Mouse (Mus musculus): ENCODE results near the gene Me1. TPM values are rescaled to one million over a fixed set of nuclear protein-coding genes. Genes with fewer than 3 reads are reported as not detected.
A peak's percentile ranks its signal among the peaks of the same experiment; 100 is the strongest.

Gene Me1
- total RNA-seq, 2 experiments from 2014 or later: 61.0 to 63.2 TPM

GRCm38 (mm10) chr9:86661679-86662078 is 34.1 kb downstream of the Me1 start:
- DNase-seq (ENCODE audit: low spot score in 2 of 2): no peak

- DNase-seq (ENCODE audit: low spot score in 2 of 2): no peak
These were observed 34.5 kb downstream of the Me1 start for GRCm38 (mm10) chr9:86661266-86661665.

GRCm38 (mm10) chr9:86660327-86660726 is 35.4 kb downstream of the Me1 start:
- DNase-seq (ENCODE audit: low spot score in 2 of 2): no peak

GRCm38 (mm10) chr9:86658347-86658746 is 37.4 kb downstream of the Me1 start:
- DNase-seq (ENCODE audit: low spot score in 2 of 2): no peak

- no peak for DNase-seq (ENCODE audit: low spot score in 2 of 2)
These were observed 43.6 kb downstream of the Me1 start for GRCm38 (mm10) chr9:86652194-86652593.

GRCm38 (mm10) chr9:86651254-86651653 is 44.5 kb downstream of the Me1 start:
- DNase-seq (ENCODE audit: low spot score in 2 of 2): no peak

GRCm38 (mm10) chr9:86650822-86651221 is 44.9 kb downstream of the Me1 start:
- DNase-seq (ENCODE audit: low spot score in 2 of 2): no peak

GRCm38 (mm10) chr9:86647931-86648550 is 47.7 kb downstream of the Me1 start:
- DNase-seq (ENCODE audit: low spot score in 2 of 2): no peak

GRCm38 (mm10) chr9:86646807-86647206 is 48.9 kb downstream of the Me1 start:
- DNase-seq (ENCODE audit: low spot score in 2 of 2): no peak

GRCm38 (mm10) chr9:86643497-86643896 is 52.3 kb downstream of the Me1 start:
- no peak for DNase-seq (ENCODE audit: low spot score in 2 of 2)

GRCm38 (mm10) chr9:86638771-86639170 is 57.0 kb downstream of the Me1 start:
- DNase-seq (ENCODE audit: low spot score in 2 of 2): no peak

GRCm38 (mm10) chr9:86631153-86631552 is 64.6 kb downstream of the Me1 start:
- no peak for DNase-seq (ENCODE audit: low spot score in 2 of 2)

- no peak for DNase-seq (ENCODE audit: low spot score in 2 of 2)
These were observed 65.3 kb downstream of the Me1 start for GRCm38 (mm10) chr9:86630352-86630931.

GRCm38 (mm10) chr9:86629379-86629778 is 66.4 kb downstream of the Me1 start:
- peak in 1 of 2 experiments; percentile 27 for DNase-seq (ENCODE audit: low spot score in 2 of 2)

GRCm38 (mm10) chr9:86627745-86628496 is 67.8 kb downstream of the Me1 start:
- DNase-seq (ENCODE audit: low spot score in 2 of 2): peak; percentile 49 to 80

GRCm38 (mm10) chr9:86626906-86627305 is 68.8 kb downstream of the Me1 start:
- peak; percentile 64 to 72 for DNase-seq (ENCODE audit: low spot score in 2 of 2)

GRCm38 (mm10) chr9:86624781-86625180 is 71.0 kb downstream of the Me1 start:
- DNase-seq (ENCODE audit: low spot score in 2 of 2): peak in 1 of 2 experiments; percentile 54

GRCm38 (mm10) chr9:86624039-86624438 is 71.7 kb downstream of the Me1 start:
- peak in 1 of 2 experiments; percentile 26 for DNase-seq (ENCODE audit: low spot score in 2 of 2)

GRCm38 (mm10) chr9:86622062-86622461 is 73.7 kb downstream of the Me1 start:
- no peak for DNase-seq (ENCODE audit: low spot score in 2 of 2)

GRCm38 (mm10) chr9:86619341-86620139 is 76.2 kb downstream of the Me1 start:
- no peak for DNase-seq (ENCODE audit: low spot score in 2 of 2)

GRCm38 (mm10) chr9:86617837-86618492 is 77.8 kb downstream of the Me1 start:
- DNase-seq (ENCODE audit: low spot score in 2 of 2): no peak
